Mouse (Mus musculus) kidney, postnatal 0 days (tissue): Measurements from ENCODE around the gene Ptprm. TPM values are rescaled to one million over a fixed set of nuclear protein-coding genes. Genes with fewer than 3 reads are reported as not detected.
A peak's percentile ranks its signal among the peaks of the same experiment; 100 is the strongest.

Experiments
- ATAC-seq: fragments of 200-750 bp; cut with Nextera tagmentation; replicated peaks from 2 replicates; pipeline ENCODE4 v1.8.0; 2017; ENCODE audit warnings: low read depth, moderate number of reproducible peaks, moderate TSS enrichment, moderate library complexity; ENCODE audit not compliant: low FRiP score
- DNase-seq: peaks from one replicate; pipeline ENCODE4 v3.0.0-alpha.2; 2016; ENCODE audit warnings: low spot score
- H3K27ac ChIP-seq: fragments of 300-500 bp; sonication (generic); 2 replicates; pipeline ENCODE4 v1.5.1; 2014; ENCODE audit warnings: mild to moderate bottlenecking
- H3K27me3 ChIP-seq: fragments of 300-500 bp; sonication (generic); 2 replicates; pipeline ENCODE4 v1.6.1; 2014; ENCODE audit warnings: low read length, mixed read lengths; ENCODE audit not compliant: insufficient read depth
- H3K36me3 ChIP-seq: fragments of 300-500 bp; sonication (generic); 2 replicates; pipeline ENCODE4 v1.6.1; 2014; ENCODE audit warnings: low read length, mixed read lengths; ENCODE audit not compliant: insufficient read depth
- H3K4me1 ChIP-seq: fragments of 300-500 bp; sonication (generic); replicated peaks from 2 replicates; pipeline ENCODE4 v1.6.1; 2014; ENCODE audit warnings: antibody characterized with exemption, low read length, mixed read lengths; ENCODE audit not compliant: insufficient read depth
- H3K4me2 ChIP-seq: fragments of 300-500 bp; sonication (generic); 2 replicates; pipeline ENCODE4 v1.6.1; 2014; ENCODE audit warnings: mild to moderate bottlenecking, low read length, moderate library complexity, mixed read lengths
- H3K4me3 ChIP-seq: fragments of 300-500 bp; sonication (generic); replicated peaks from 2 replicates; pipeline ENCODE4 v1.5.1; 2014; ENCODE audit warnings: low read depth, low read length
- H3K9ac ChIP-seq: fragments of 300-500 bp; sonication (generic); 2 replicates; pipeline ENCODE4 v1.6.1; 2014; ENCODE audit warnings: low read depth, low read length
- H3K9me3 ChIP-seq: fragments of 300-500 bp; sonication (generic); replicated peaks from 2 replicates; pipeline ENCODE4 v1.6.1; 2016; ENCODE audit warnings: low read length, inconsistent platforms, mixed read lengths
- CTCF ChIP-seq: IDR thresholded peaks from 2 replicates; pipeline ENCODE4 v1.5.1; 2016; ENCODE audit warnings: antibody characterized with exemption, low read depth, mild to moderate bottlenecking, moderate library complexity
- WGBS: fragments of 180-500 bp; shearing (Covaris S2); extraction: QIAGEN DNeasy Blood & Tissue Kit; methylation state at CpG from one replicate; pipeline ENCODE4 v1.1.7; 2014; 5-methylcytosine and 5-hydroxymethylcytosine counted together
- polyA plus RNA-seq: library from polyadenylated mRNA; unstranded; fragments of >200 nt; fragmentation: Nextera tagmentation; extraction: Ambion mirVana; gene quantifications from 2 replicates; pipeline ENCODE4 v1.2.1, GENCODE M21; 2015

The Ptprm gene
- polyA plus RNA-seq, 1 experiment from 2014 or later = 13.7 TPM

GRCm38 (mm10) chr17:67133026-67133425 lies 221.2 kb downstream of the Ptprm start:
- ATAC-seq (no peak), DNase-seq (no peak)
- peaks cover 17% of the 10 kb centered on the region; the same call in 1 of the 2 replicates for H3K4me1 ChIP-seq
- peak overlapping the region; percentile 72; the same call in 1 of the 2 replicates for H3K27ac ChIP-seq
- no peaks in the 10 kb centered on the region for H3K27me3 ChIP-seq
- H3K36me3 ChIP-seq = no peaks in the 10 kb centered on the region
- no peak overlapping the region for H3K4me2 ChIP-seq
- no peak for TF ChIP-seq CTCF
- H3K9ac ChIP-seq = no peak overlapping the region
- no peaks in the 10 kb centered on the region for H3K9me3 ChIP-seq
- WGBS = 96% methylated on average over 4 of the region's 4 CpGs
- H3K4me3 ChIP-seq = no peak overlapping the region

- Histone ChIP-seq H3K4me3 (no peak overlapping the region), H3K4me1 (no peaks in the 10 kb centered on the region; the same call in 1 of the 2 replicates), H3K27me3 (no peaks in the 10 kb centered on the region), H3K27ac (no peak overlapping the region), H3K9ac (no peak overlapping the region), H3K9me3 (no peaks in the 10 kb centered on the region), H3K4me2 (no peak overlapping the region), H3K36me3 (no peaks in the 10 kb centered on the region)
- WGBS = 66% methylated on average over 7 of the region's 7 CpGs
- no peak for TF ChIP-seq CTCF
- ATAC-seq = no peak
- DNase-seq = no peak
Observed at GRCm38 (mm10) chr17:67127530-67127929, 226.7 kb downstream of the Ptprm start.

- Histone ChIP-seq H3K4me1 (no peaks in the 10 kb centered on the region; the same call in 1 of the 2 replicates), H3K4me3 (no peak overlapping the region), H3K27ac (no peak overlapping the region), H3K36me3 (no peaks in the 10 kb centered on the region), H3K9me3 (no peaks in the 10 kb centered on the region), H3K9ac (no peak overlapping the region), H3K27me3 (no peaks in the 10 kb centered on the region), H3K4me2 (no peak overlapping the region)
- ATAC-seq (no peak), DNase-seq (no peak)
- 63% methylated on average over 4 of the region's 4 CpGs for WGBS
- no peak for TF ChIP-seq CTCF
Observed at GRCm38 (mm10) chr17:67125596-67125995, 228.7 kb downstream of the Ptprm start.

GRCm38 (mm10) chr17:67124294-67124693 lies 230.0 kb downstream of the Ptprm start:
- Histone ChIP-seq H3K9ac (no peak overlapping the region), H3K36me3 (no peaks in the 10 kb centered on the region), H3K9me3 (no peaks in the 10 kb centered on the region), H3K4me2 (no peak overlapping the region), H3K27me3 (no peaks in the 10 kb centered on the region), H3K4me3 (no peak overlapping the region), H3K27ac (no peak overlapping the region), H3K4me1 (peaks cover 3% of the 10 kb centered on the region; the same call in 1 of the 2 replicates)
- DNase-seq (no peak), ATAC-seq (no peak)
- 71% methylated on average over 5 of the region's 5 CpGs for WGBS
- TF ChIP-seq CTCF = no peak

GRCm38 (mm10) chr17:67123722-67124121 lies 230.5 kb downstream of the Ptprm start:
- Histone ChIP-seq H3K4me1 (peaks cover 3% of the 10 kb centered on the region; the same call in 1 of the 2 replicates), H3K36me3 (no peaks in the 10 kb centered on the region), H3K9ac (no peak overlapping the region), H3K27me3 (no peaks in the 10 kb centered on the region), H3K27ac (no peak overlapping the region), H3K4me2 (no peak overlapping the region), H3K4me3 (no peak overlapping the region), H3K9me3 (no peaks in the 10 kb centered on the region)
- DNase-seq (no peak), ATAC-seq (no peak)
- TF ChIP-seq CTCF = no peak
- WGBS = 69% methylated on average over 5 of the region's 5 CpGs

GRCm38 (mm10) chr17:67120863-67121262 lies 233.4 kb downstream of the Ptprm start:
- no peak overlapping the region for H3K9ac ChIP-seq
- H3K27me3 ChIP-seq = no peaks in the 10 kb centered on the region
- ATAC-seq (no peak), DNase-seq (no peak)
- no peak for TF ChIP-seq CTCF
- H3K4me3 ChIP-seq = no peak overlapping the region
- 79% methylated on average over 5 of the region's 5 CpGs for WGBS
- H3K9me3 ChIP-seq = no peaks in the 10 kb centered on the region
- H3K36me3 ChIP-seq = no peaks in the 10 kb centered on the region
- H3K27ac ChIP-seq = no peak overlapping the region
- peaks cover 3% of the 10 kb centered on the region; the same call in 1 of the 2 replicates for H3K4me1 ChIP-seq
- no peak overlapping the region for H3K4me2 ChIP-seq
